Mouse (Mus musculus): Measurements from ENCODE around the gene Anp32b. TPM values are rescaled to one million over a fixed set of nuclear protein-coding genes. Genes with fewer than 3 reads are reported as not detected.

Anp32b gene
- polyA plus RNA-seq, 1 experiment from 2014 or later = 258 TPM

DNA sequence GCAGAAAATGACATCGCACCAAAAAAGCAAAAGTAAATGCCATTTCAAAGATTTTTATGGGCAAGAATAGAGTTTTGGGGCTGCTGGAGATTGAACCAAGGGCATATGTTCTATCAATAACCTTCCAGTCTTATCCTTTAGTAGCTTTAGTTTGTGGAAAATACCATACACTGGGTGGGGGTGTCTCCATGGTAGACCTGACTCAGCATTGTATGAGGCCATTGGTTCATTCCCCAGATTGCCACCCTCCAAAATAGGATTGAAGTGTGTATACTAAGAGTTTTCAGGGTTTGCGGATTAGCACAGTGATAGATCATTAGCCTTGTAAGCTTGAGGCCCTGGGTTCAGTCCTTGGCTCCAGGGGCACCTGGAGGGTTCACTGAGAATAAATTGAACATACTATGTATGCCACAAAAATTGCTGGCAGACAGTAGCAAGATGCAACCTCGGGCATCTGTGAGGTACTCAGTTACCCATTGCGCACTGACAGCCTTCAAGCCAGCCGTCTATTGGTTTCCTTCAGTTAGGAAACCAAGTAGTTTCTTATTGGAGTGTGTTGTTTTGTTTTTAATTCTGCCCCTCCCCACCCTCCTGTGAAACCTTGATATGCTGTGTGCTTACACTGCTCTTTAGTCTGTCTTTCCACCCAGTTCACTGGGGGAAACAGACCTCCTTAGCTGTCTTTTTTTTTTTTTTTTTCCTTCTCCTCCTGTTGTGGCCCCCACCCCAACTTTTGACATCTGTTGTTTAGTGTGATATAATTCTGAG lies 3.6 kb downstream of the Anp32b start:
- Histone ChIP-seq H3K27me3 (no peaks in the 10 kb centered on the region), H3K36me3 (no peaks in the 10 kb centered on the region), H3K4me3 (no peak overlapping the region), H3K9me3 (no peaks in the 10 kb centered on the region), H3K4me1 (peaks cover 30% of the 10 kb centered on the region), H3K27ac (no peak overlapping the region), H3K9ac (no peak overlapping the region), H3K4me2 (no peak overlapping the region)
- ATAC-seq (ENCODE audit: insufficient number of reproducible peaks, low FRiP score, low TSS enrichment, low read depth) = no peak
- WGBS = 66% methylated on average over 5 of the region's 5 CpGs

DNA sequence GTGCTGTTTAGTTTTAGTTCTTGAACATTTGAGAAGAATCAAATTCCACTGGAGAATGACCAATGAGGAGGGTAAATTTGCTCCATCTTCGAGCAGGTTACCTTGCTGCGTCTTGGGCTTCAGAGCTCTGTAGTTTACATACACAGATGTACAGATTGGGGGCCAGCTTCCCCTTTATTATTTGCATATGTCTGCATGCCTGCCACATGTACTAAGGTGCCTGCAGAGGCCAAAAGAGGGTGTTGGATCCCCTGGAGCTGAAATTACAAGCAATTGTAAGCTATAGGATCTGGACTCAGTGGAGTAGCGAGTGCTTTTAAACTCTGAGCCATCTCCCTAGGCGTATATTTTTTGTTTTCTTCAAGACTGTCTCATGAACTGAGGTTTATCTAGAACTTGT lies 6.1 kb downstream of the Anp32b start:
- Histone ChIP-seq H3K9me3 (no peaks in the 10 kb centered on the region), H3K4me1 (peaks cover 30% of the 10 kb centered on the region), H3K27me3 (no peaks in the 10 kb centered on the region), H3K36me3 (peaks cover 18% of the 10 kb centered on the region), H3K4me2 (no peak overlapping the region), H3K27ac (no peak overlapping the region), H3K9ac (no peak overlapping the region), H3K4me3 (no peak overlapping the region)
- 60% methylated on average over 4 of the region's 4 CpGs for WGBS
- no peak for ATAC-seq (ENCODE audit: insufficient number of reproducible peaks, low FRiP score, low TSS enrichment, low read depth)

GRCm38 (mm10) chr4:46457186-46457585 lies 6.5 kb downstream of the Anp32b start:
- Histone ChIP-seq H3K27me3 (no peaks in the 10 kb centered on the region), H3K9me3 (no peaks in the 10 kb centered on the region), H3K4me2 (no peak overlapping the region), H3K9ac (no peak overlapping the region), H3K4me1 (peaks cover 30% of the 10 kb centered on the region), H3K36me3 (peaks cover 21% of the 10 kb centered on the region), H3K4me3 (no peak overlapping the region), H3K27ac (no peak overlapping the region)
- 87% methylated on average over 3 of the region's 3 CpGs for WGBS
- no peak for ATAC-seq (ENCODE audit: insufficient number of reproducible peaks, low FRiP score, low TSS enrichment, low read depth)

- Histone ChIP-seq H3K36me3 (peaks cover 32% of the 10 kb centered on the region), H3K9me3 (no peaks in the 10 kb centered on the region), H3K9ac (no peak overlapping the region), H3K4me1 (peaks cover 23% of the 10 kb centered on the region), H3K27me3 (no peaks in the 10 kb centered on the region), H3K27ac (no peak overlapping the region), H3K4me2 (no peak overlapping the region), H3K4me3 (no peak overlapping the region)
- WGBS = 94% methylated on average over 2 of the region's 2 CpGs
- ATAC-seq (ENCODE audit: insufficient number of reproducible peaks, low FRiP score, low TSS enrichment, low read depth) = no peak
Measured at GRCm38 (mm10) chr4:46458411-46458810, 7.7 kb downstream of the Anp32b start.

DNA sequence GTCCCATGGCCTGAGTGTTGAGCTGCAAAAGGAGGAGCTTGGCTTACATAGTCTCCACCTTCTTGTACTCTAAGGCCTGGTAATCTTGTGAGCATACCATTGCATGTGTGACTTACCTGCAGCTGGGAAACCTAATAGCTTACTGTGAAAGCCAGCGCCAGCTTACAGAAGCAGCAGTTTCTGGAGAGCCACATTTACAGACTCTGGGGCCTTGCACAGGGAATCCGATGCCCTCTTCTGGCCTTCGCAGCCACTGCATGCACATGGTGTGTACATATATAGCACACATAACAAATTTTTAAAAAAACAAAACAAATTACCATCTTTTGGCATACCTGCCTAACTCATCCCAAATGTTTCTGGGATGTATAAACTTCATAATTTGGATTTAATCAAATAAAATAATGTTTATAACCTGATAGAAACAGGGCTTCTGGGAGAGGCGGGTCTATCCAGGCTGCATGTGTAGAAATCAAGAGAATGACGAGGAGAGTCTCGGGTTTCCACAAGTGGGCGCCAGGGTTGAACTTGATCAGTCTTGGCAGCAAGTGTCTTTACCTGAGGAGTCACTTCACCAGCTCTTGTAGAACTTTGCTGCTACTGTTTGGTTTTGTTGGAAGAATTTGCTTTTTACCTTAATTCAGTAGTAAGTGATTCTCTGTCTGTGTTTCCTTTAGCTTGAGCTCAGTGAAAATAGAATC lies 12.6 kb downstream of the Anp32b start:
- WGBS = 76% methylated on average over 7 of the region's 7 CpGs
- ATAC-seq (ENCODE audit: insufficient number of reproducible peaks, low FRiP score, low TSS enrichment, low read depth) = no peak
- Histone ChIP-seq H3K9ac (no peak overlapping the region), H3K4me3 (no peak overlapping the region), H3K27ac (no peak overlapping the region), H3K4me2 (no peak overlapping the region), H3K36me3 (peaks cover 78% of the 10 kb centered on the region), H3K9me3 (no peaks in the 10 kb centered on the region), H3K4me1 (no peaks in the 10 kb centered on the region), H3K27me3 (no peaks in the 10 kb centered on the region)

DNA sequence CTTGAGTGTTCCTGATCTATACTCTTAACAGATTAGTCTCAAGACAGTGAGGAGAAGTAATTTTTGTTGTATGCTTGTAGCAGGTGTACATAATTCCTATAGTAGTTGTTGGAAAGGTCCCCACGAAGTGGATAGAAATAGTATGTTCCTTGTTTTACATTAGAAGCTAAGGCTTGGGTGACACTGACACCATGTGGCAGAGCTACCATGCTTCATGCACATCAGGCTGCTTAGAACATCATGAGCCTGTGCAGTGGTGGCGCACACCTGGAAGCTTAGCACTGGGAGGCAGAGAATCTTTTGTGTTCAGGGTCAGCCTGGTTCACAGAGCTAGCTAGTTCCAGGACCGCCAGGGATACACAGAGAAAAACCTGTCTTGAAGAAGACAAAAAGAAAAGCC lies 15.0 kb downstream of the Anp32b start:
- no peak for ATAC-seq (ENCODE audit: insufficient number of reproducible peaks, low FRiP score, low TSS enrichment, low read depth)
- no peak overlapping the region for H3K4me2 ChIP-seq
- H3K36me3 ChIP-seq = peaks cover 93% of the 10 kb centered on the region
- H3K9ac ChIP-seq = no peak overlapping the region
- H3K27ac ChIP-seq = no peak overlapping the region
- 87% methylated on average over 3 of the region's 3 CpGs for WGBS
- no peaks in the 10 kb centered on the region for H3K27me3 ChIP-seq
- no peaks in the 10 kb centered on the region for H3K4me1 ChIP-seq
- no peaks in the 10 kb centered on the region for H3K9me3 ChIP-seq
- H3K4me3 ChIP-seq = no peak overlapping the region

DNA sequence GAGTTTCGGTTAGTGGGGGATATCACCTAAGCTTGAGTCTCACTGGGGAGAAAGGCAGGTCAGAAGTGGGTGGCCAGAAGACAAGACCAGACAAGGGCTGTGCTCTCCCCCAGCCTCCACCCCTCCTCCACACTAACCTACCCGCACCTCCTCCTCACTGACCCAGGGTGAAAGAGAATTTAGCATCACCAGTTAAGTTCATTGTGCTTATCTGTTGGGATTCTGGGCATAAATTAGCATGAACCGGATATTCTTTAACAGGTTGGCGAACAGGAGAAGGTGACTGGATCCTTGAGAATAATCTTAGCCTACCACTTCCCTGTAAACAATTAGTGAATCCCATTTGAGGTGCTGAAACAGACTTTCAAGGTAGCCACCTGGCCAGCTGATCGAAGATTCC lies 24.4 kb downstream of the Anp32b start:
- Histone ChIP-seq H3K4me2 (no peak overlapping the region), H3K27me3 (no peaks in the 10 kb centered on the region), H3K4me1 (no peaks in the 10 kb centered on the region), H3K27ac (no peak overlapping the region), H3K9ac (no peak overlapping the region), H3K4me3 (no peak overlapping the region), H3K9me3 (no peaks in the 10 kb centered on the region), H3K36me3 (peaks cover 71% of the 10 kb centered on the region)
- ATAC-seq (ENCODE audit: insufficient number of reproducible peaks, low FRiP score, low TSS enrichment, low read depth) = no peak
- WGBS = 90% methylated on average over 5 of the region's 5 CpGs

GRCm38 (mm10) chr4:46479081-46479480 lies 28.4 kb downstream of the Anp32b start:
- Histone ChIP-seq H3K27me3 (no peaks in the 10 kb centered on the region), H3K36me3 (peaks cover 35% of the 10 kb centered on the region), H3K4me3 (no peak overlapping the region), H3K4me2 (no peak overlapping the region), H3K9me3 (no peaks in the 10 kb centered on the region), H3K27ac (no peak overlapping the region), H3K4me1 (no peaks in the 10 kb centered on the region), H3K9ac (no peak overlapping the region)
- ATAC-seq (ENCODE audit: insufficient number of reproducible peaks, low FRiP score, low TSS enrichment, low read depth) = no peak
- WGBS = 96% methylated on average over 2 of the region's 2 CpGs

- peaks cover 14% of the 10 kb centered on the region for H3K4me1 ChIP-seq
- H3K27me3 ChIP-seq = no peaks in the 10 kb centered on the region
- no peak for ATAC-seq (ENCODE audit: insufficient number of reproducible peaks, low FRiP score, low TSS enrichment, low read depth)
- no peaks in the 10 kb centered on the region for H3K36me3 ChIP-seq
- WGBS = 39% methylated on average over 14 of the region's 14 CpGs
- H3K27ac ChIP-seq = no peak overlapping the region; the same call in 1 of the 2 replicates
- H3K4me2 ChIP-seq = no peak overlapping the region
- no peaks in the 10 kb centered on the region for H3K9me3 ChIP-seq
- H3K9ac ChIP-seq = no peak overlapping the region
- no peak overlapping the region for H3K4me3 ChIP-seq
Measured at GRCm38 (mm10) chr4:46485696-46486417, 35.2 kb downstream of the Anp32b start.

- Histone ChIP-seq H3K4me2 (no peak overlapping the region), H3K4me3 (no peak overlapping the region), H3K9ac (no peak overlapping the region), H3K36me3 (peaks cover 3% of the 10 kb centered on the region), H3K27ac (no peak overlapping the region), H3K9me3 (no peaks in the 10 kb centered on the region), H3K4me1 (peaks cover 14% of the 10 kb centered on the region), H3K27me3 (no peaks in the 10 kb centered on the region)
- ATAC-seq (ENCODE audit: insufficient number of reproducible peaks, low FRiP score, low TSS enrichment, low read depth) = no peak
- 94% methylated on average over 5 of the region's 5 CpGs for whole genome bisulfite sequencing
Measured at GRCm38 (mm10) chr4:46487348-46487747, 36.6 kb downstream of the Anp32b start.

DNA sequence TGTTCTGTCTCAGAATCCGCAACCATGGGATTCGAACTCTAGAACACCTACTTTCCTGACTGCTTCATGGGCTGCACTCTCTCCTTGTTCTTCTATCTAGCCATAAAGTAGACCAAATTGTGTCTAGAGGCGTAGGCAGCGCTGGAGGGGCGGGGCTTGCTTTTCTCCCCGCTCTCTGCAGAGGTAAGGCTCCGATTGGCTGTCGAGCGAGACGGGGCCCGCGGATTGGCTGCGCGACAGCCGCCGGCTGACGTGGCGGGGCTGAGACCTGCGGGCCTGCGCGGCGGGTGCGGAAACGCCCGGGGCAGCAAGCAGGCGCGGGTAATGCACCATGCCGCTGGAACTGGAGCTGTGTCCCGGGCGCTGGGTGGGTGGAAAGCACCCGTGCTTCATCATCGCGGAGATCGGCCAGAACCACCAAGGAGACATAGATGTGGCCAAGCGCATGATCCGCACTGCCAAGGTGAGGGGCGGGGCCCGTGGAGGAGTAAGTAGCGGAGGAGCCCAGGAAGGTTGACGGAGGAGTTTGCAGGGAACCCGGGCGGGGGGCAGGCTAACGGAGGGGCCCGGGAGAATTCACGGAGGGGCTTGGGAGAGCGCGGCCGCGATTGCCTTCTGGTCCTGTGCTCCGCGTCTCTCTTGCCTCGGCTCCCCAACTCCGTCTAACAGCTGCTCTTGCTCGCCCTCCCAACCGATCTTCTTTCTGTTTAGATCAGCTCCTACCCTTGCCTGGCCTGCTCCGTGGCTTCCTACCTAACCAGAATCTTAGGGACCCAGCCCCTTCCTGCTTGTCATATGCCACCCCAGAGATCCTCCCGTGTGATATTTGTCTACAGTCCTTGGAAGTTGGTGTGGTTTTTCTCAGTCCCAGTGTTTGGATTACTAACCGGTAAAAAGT lies 38.6 kb downstream of the Anp32b start, which contains the start of gene Nans:
Gene Nans, plus strand, starts transcription at position 221 of the 898 bp plus-strand sequence.
- WGBS = under 1% methylated on average over 56 of the region's 58 CpGs
- Histone ChIP-seq H3K36me3 (peaks cover 22% of the 10 kb centered on the region), H3K9ac (peak within 1 kb of the TSS; percentile 76), H3K27ac (peak within 1 kb of the TSS; percentile 85), H3K4me1 (peaks cover 14% of the 10 kb centered on the region), H3K9me3 (no peaks in the 10 kb centered on the region), H3K27me3 (no peaks in the 10 kb centered on the region), H3K4me2 (peak within 1 kb of the TSS; percentile 61), H3K4me3 (peak within 1 kb of the TSS; percentile 86)
- ATAC-seq (ENCODE audit: insufficient number of reproducible peaks, low FRiP score, low TSS enrichment, low read depth) = peak; percentile 96
